ENCODE assay signal across 21 mouse cellular contexts in genomic region chr12:8447612-8448011, GRCm38 (mm10). TPM values are rescaled to one million over a fixed set of nuclear protein-coding genes. Genes with fewer than 3 reads are reported as not detected.
DNase-seq lines count a peak whose midpoint lies in the region; ATAC-seq and TF ChIP-seq lines count a peak whose summit lies in the region.
"Had no signal": no experiment of that assay in that cellular context is flagged by ENCODE, and none has a peak within 500 bp of the region (broad histone marks: within the 10 kb centered on the region; RNA-seq: fewer than 3 reads in every experiment).

No protein-coding gene starts in this region.

- intact Hi-C loops in gastrocnemius, adult 2 months (cut with DNase I), result loop anchor here (5.0 kb wide), 1 partner anchor 55 kb away; no protein-coding TSS in a partner anchor
- intact Hi-C loops in heart, postnatal 25 days (cut with DNase I), result no loop called here

- no peak overlapping the region for H3K4me2 ChIP-seq in heart, embryonic 11.5 days
- H3K4me2 ChIP-seq: forebrain, embryonic 13.5 days; heart, embryonic 15.5 days; hindbrain, embryonic 12.5 days; limb, embryonic 15.5 days had no signal

- no peaks in the 10 kb centered on the region for H3K9me3 ChIP-seq in heart, embryonic 11.5 days (replicated peaks; ENCODE audit: control insufficient read depth, low read length)
- H3K9me3 ChIP-seq: forebrain, embryonic 13.5 days; heart, embryonic 15.5 days; hindbrain, embryonic 12.5 days; limb, embryonic 15.5 days had no signal

- H3K36me3 ChIP-seq in heart, embryonic 11.5 days (ENCODE audit: control insufficient read depth, insufficient read depth, low read length), result no peaks in the 10 kb centered on the region
- H3K36me3 ChIP-seq: heart, embryonic 15.5 days; hindbrain, embryonic 12.5 days; limb, embryonic 15.5 days had no signal

- DNase-seq in gastrocnemius, adult 2 months, result no peak
- no peak for DNase-seq in gastrocnemius, postnatal 25 days
- peak; percentile 65 for DNase-seq in heart, postnatal 25 days (ENCODE audit: low spot score)
- peak; percentile 60 for DNase-seq in lung, postnatal 10 days
- no peak for DNase-seq in lung, postnatal 14 days
- peak; percentile 42 to 71 for DNase-seq in lung, postnatal 4 days
- DNase-seq in right cerebral cortex, postnatal 25 days, result no peak
- DNase-seq: adrenal gland, postnatal 14 days; cerebellum, adult 2 months; cerebellum, postnatal 36 days; gastrocnemius, postnatal 36 days; layer of hippocampus, adult 9-11 months; right cerebral cortex, postnatal 14 days; spleen, adult 18-20 months had no signal

- no peaks in the 10 kb centered on the region; the same call in 1 of the 2 replicates for H3K27me3 ChIP-seq in heart, embryonic 11.5 days (ENCODE audit: control insufficient read depth, insufficient read depth, low read length)
- H3K27me3 ChIP-seq: forebrain, embryonic 13.5 days; heart, embryonic 15.5 days; hindbrain, embryonic 12.5 days; limb, embryonic 15.5 days had no signal

- H3K4me1 ChIP-seq in heart, embryonic 11.5 days (ENCODE audit: control insufficient read depth, insufficient read depth, low read length), result peaks cover 4% of the 10 kb centered on the region; the same call in 1 of the 2 replicates

- no peak for ATAC-seq in heart, embryonic 11.5 days (replicated peaks; ENCODE audit: insufficient number of reproducible peaks, low FRiP score, low TSS enrichment)
- ATAC-seq: forebrain, embryonic 13.5 days had no signal

- TF ChIP-seq CTCF in gastrocnemius, adult 2 months (IDR thresholded peaks at IDR 0.05), result no peak

- H3K4me3 ChIP-seq in gastrocnemius, adult 2 months, result no peak overlapping the region
- no peak overlapping the region for H3K4me3 ChIP-seq in heart, embryonic 11.5 days (ENCODE audit: low read depth, low read length)
- H3K4me3 ChIP-seq: forebrain, embryonic 13.5 days; heart, embryonic 15.5 days; hindbrain, embryonic 12.5 days; limb, embryonic 15.5 days had no signal

- H3K9ac ChIP-seq in heart, embryonic 11.5 days (ENCODE audit: low read depth, low read length), result no peak overlapping the region
- H3K9ac ChIP-seq: forebrain, embryonic 13.5 days; heart, embryonic 15.5 days; hindbrain, embryonic 12.5 days; limb, embryonic 15.5 days; liver, embryonic 14.5 days had no signal

- 71% methylated on average over 9 of the region's 9 CpGs for WGBS in heart, embryonic 11.5 days (ENCODE audit: insufficient replicate concordance)

- H3K27ac ChIP-seq in gastrocnemius, adult 2 months, result peak overlapping the region; percentile 87; the same call in 1 of the 2 replicates
- H3K27ac ChIP-seq in heart, embryonic 11.5 days (ENCODE audit: low read depth, low read length), result no peak overlapping the region
- H3K27ac ChIP-seq: forebrain, embryonic 13.5 days; heart, embryonic 15.5 days; hindbrain, embryonic 12.5 days; limb, embryonic 15.5 days; liver, embryonic 14.5 days; macrophage had no signal

RNA-seq across cellular contexts. Expression of gene Rhob, which starts 52.2 kb away (rescaled TPM):
- 100 to 1,000 TPM in 1 of 2 experiments, 10 to 100 TPM in 1; 33.5 to 115 TPM for total RNA-seq in gastrocnemius, adult 2 months (2021)
- total RNA-seq in gastrocnemius, postnatal 25 days (2021), result 10 to 100 TPM; 42.1 to 43.0 TPM
- 100 to 1,000 TPM; 149 to 156 TPM for total RNA-seq in heart, postnatal 25 days (2021)
- polyA plus RNA-seq in heart, embryonic 11.5 days (2014; fragmentation: Nextera tagmentation; extraction: Ambion mirVana), result 54.8 and 57.2 TPM in 2 replicates

Comparison
In these comparisons a context has a peak if more than half of its experiments do, and no peak if none do; other contexts are left out.
1. DNase-seq: peak in heart, postnatal 25 days (single experiment), lung, postnatal 10 days (single experiment) and lung, postnatal 4 days (2 of 2); none in gastrocnemius, adult 2 months (single experiment), gastrocnemius, postnatal 25 days (single experiment), lung, postnatal 14 days (single experiment) and right cerebral cortex, postnatal 25 days (single experiment).